Mouse (Mus musculus): Measurements from ENCODE around the gene Rps3. TPM values are rescaled to one million over a fixed set of nuclear protein-coding genes. Genes with fewer than 3 reads are reported as not detected.

The Rps3 gene
- polyA plus RNA-seq, 1 experiment from 2014 or later, result 1,054 TPM

- peak; percentile 32 for DNase-seq (ENCODE audit: low spot score)
These were observed 39.5 kb downstream of the Rps3 start for GRCm38 (mm10) chr7:99444012-99444411.

GRCm38 (mm10) chr7:99443164-99443563, 40.4 kb downstream of the Rps3 start:
- no peak for DNase-seq (ENCODE audit: low spot score)

- DNase-seq (ENCODE audit: low spot score), result no peak
These were observed 41.9 kb downstream of the Rps3 start for GRCm38 (mm10) chr7:99441534-99442072.

- no peak for DNase-seq (ENCODE audit: low spot score)
These were observed 44.7 kb downstream of the Rps3 start for GRCm38 (mm10) chr7:99438881-99439280.

- no peak for DNase-seq (ENCODE audit: low spot score)
These were observed 47.0 kb downstream of the Rps3 start for GRCm38 (mm10) chr7:99436530-99436929.

GRCm38 (mm10) chr7:99434672-99435250, 48.8 kb downstream of the Rps3 start:
- DNase-seq (ENCODE audit: low spot score), result peak; percentile 21

- DNase-seq (ENCODE audit: low spot score), result no peak
These were observed 50.7 kb downstream of the Rps3 start for GRCm38 (mm10) chr7:99432863-99433262.

- DNase-seq (ENCODE audit: low spot score), result peak; percentile 30
These were observed 51.3 kb downstream of the Rps3 start for GRCm38 (mm10) chr7:99432248-99432647.

- DNase-seq (ENCODE audit: low spot score), result no peak
These were observed 53.3 kb downstream of the Rps3 start for GRCm38 (mm10) chr7:99430246-99430645.

GRCm38 (mm10) chr7:99429786-99430185, 53.8 kb downstream of the Rps3 start:
- DNase-seq (ENCODE audit: low spot score), result no peak

- DNase-seq (ENCODE audit: low spot score), result no peak
These were observed 54.7 kb downstream of the Rps3 start for GRCm38 (mm10) chr7:99428836-99429235.

GRCm38 (mm10) chr7:99427987-99428386, 55.6 kb downstream of the Rps3 start:
- no peak for DNase-seq (ENCODE audit: low spot score)

Other genes with a start within 250 kb of the Rps3 start
- gene Mogat2, start 245.1 kb downstream of the Rps3 start, polyA plus RNA-seq (2015; fragmentation: Nextera tagmentation; extraction: Ambion mirVana), result 0.25 and 0.51 TPM in 2 replicates
- gene Map6, start 216.3 kb downstream of the Rps3 start, polyA plus RNA-seq (2015; fragmentation: Nextera tagmentation; extraction: Ambion mirVana), result 0.35 and 0.84 TPM in 2 replicates
- gene Serpinh1, start 130.5 kb downstream of the Rps3 start, polyA plus RNA-seq (2015; fragmentation: Nextera tagmentation; extraction: Ambion mirVana), result 73.2 and 96.8 TPM in 2 replicates
- 2.9 and 3.1 TPM in 2 replicates for gene Gdpd5, start 102.3 kb downstream of the Rps3 start, polyA plus RNA-seq (2015; fragmentation: Nextera tagmentation; extraction: Ambion mirVana)
- 0.90 and 1.1 TPM in 2 replicates for gene Klhl35, start 17.7 kb downstream of the Rps3 start, polyA plus RNA-seq (2015; fragmentation: Nextera tagmentation; extraction: Ambion mirVana)
- gene Arrb1, start 51.7 kb upstream of the Rps3 start, polyA plus RNA-seq (2015; fragmentation: Nextera tagmentation; extraction: Ambion mirVana), result 4.6 and 5.2 TPM in 2 replicates
- gene Tpbgl, start 143.4 kb upstream of the Rps3 start, polyA plus RNA-seq (2015; fragmentation: Nextera tagmentation; extraction: Ambion mirVana), result 1.4 and 1.6 TPM in 2 replicates
- gene Slco2b1, start 227.6 kb upstream of the Rps3 start, polyA plus RNA-seq (2015; fragmentation: Nextera tagmentation; extraction: Ambion mirVana), result 11.3 and 13.9 TPM in 2 replicates
- not detected in 2 replicates for gene Olfr520, start 246.5 kb upstream of the Rps3 start, polyA plus RNA-seq (2015; fragmentation: Nextera tagmentation; extraction: Ambion mirVana)

Data from thymus, postnatal 0 days (tissue).